Mouse (Mus musculus) CD8-positive naive resting alpha-beta T cell, adult 2 months (primary cell): ENCODE results near the gene Rab3c.

Source experiments
- DNase-seq, 2 experiments: peaks; one replicate each; pipeline ENCODE4 v3.0.0; 2022; ENCODE audit warnings: low read depth in 2 of 2, low spot score in 2 of 2

The Rab3c gene

GRCm38 (mm10) chr13:110094998-110095397 is 185.8 kb downstream of the Rab3c start:
- DNase-seq: no peak

- no peak for DNase-seq
Observed at GRCm38 (mm10) chr13:110093720-110094685, 186.8 kb downstream of the Rab3c start.

- DNase-seq: no peak
Observed at GRCm38 (mm10) chr13:110083961-110084360, 196.8 kb downstream of the Rab3c start.

GRCm38 (mm10) chr13:110081174-110081573 is 199.6 kb downstream of the Rab3c start:
- no peak for DNase-seq

- DNase-seq: no peak
Observed at GRCm38 (mm10) chr13:110075587-110075986, 205.2 kb downstream of the Rab3c start.

GRCm38 (mm10) chr13:110074180-110074579 is 206.6 kb downstream of the Rab3c start:
- no peak for DNase-seq

- DNase-seq: no peak
Observed at GRCm38 (mm10) chr13:110067149-110067548, 213.6 kb downstream of the Rab3c start.

GRCm38 (mm10) chr13:110066674-110067073 is 214.1 kb downstream of the Rab3c start:
- DNase-seq: no peak

- no peak for DNase-seq
Observed at GRCm38 (mm10) chr13:110062835-110063411, 217.9 kb downstream of the Rab3c start.

- no peak for DNase-seq
Observed at GRCm38 (mm10) chr13:110062288-110062687, 218.5 kb downstream of the Rab3c start.

GRCm38 (mm10) chr13:110054538-110054937 is 226.3 kb downstream of the Rab3c start:
- no peak for DNase-seq

GRCm38 (mm10) chr13:110048767-110049434 is 231.9 kb downstream of the Rab3c start:
- DNase-seq: no peak

- no peak for DNase-seq
Observed at GRCm38 (mm10) chr13:110044418-110044817, 236.4 kb downstream of the Rab3c start.

GRCm38 (mm10) chr13:110039779-110040498 is 240.9 kb downstream of the Rab3c start:
- peak in 1 of 2 experiments; percentile 20 for DNase-seq

- DNase-seq: no peak
Observed at GRCm38 (mm10) chr13:110039170-110039569, 241.6 kb downstream of the Rab3c start.

- DNase-seq: no peak
Observed at GRCm38 (mm10) chr13:110038521-110038920, 242.3 kb downstream of the Rab3c start.

GRCm38 (mm10) chr13:110034885-110035284 is 245.9 kb downstream of the Rab3c start:
- no peak for DNase-seq

GRCm38 (mm10) chr13:110034041-110034440 is 246.8 kb downstream of the Rab3c start:
- no peak for DNase-seq

GRCm38 (mm10) chr13:110031886-110032285 is 248.9 kb downstream of the Rab3c start:
- no peak for DNase-seq

- DNase-seq: no peak
Observed at GRCm38 (mm10) chr13:110031061-110031460, 249.7 kb downstream of the Rab3c start.
